Mouse (Mus musculus) embryonic facial prominence, embryonic 11.5 days (tissue): Measurements from ENCODE around the gene Cyp11a1. TPM values are rescaled to one million over a fixed set of nuclear protein-coding genes. Genes with fewer than 3 reads are reported as not detected.

Source experiments
- ATAC-seq: fragments of 200-750 bp; cut with Nextera tagmentation; replicated peaks from 2 replicates; pipeline ENCODE4 v1.8.0; 2017; ENCODE audit warnings: low read depth; ENCODE audit not compliant: insufficient number of reproducible peaks, low FRiP score, low TSS enrichment
- DNase-seq: peaks from one replicate; pipeline ENCODE4 v3.0.0-alpha.2; 2015; ENCODE audit warnings: low spot score
- H3K27ac ChIP-seq: fragments of 300-500 bp; sonication (generic); replicated peaks from 2 replicates; pipeline ENCODE4 v1.5.1; 2014; ENCODE audit warnings: mild to moderate bottlenecking, low read depth, low read length, control low read depth
- H3K27me3 ChIP-seq: fragments of 300-500 bp; sonication (generic); 2 replicates; pipeline ENCODE4 v1.6.1; 2014; ENCODE audit warnings: mild to moderate bottlenecking, low read length, moderate library complexity, mixed read lengths; ENCODE audit not compliant: control insufficient read depth, insufficient read depth
- H3K36me3 ChIP-seq: fragments of 300-500 bp; sonication (generic); replicated peaks from 2 replicates; pipeline ENCODE4 v1.6.1; 2014; ENCODE audit warnings: low read depth, mild to moderate bottlenecking, low read length, moderate library complexity, mixed read lengths; ENCODE audit not compliant: control insufficient read depth, insufficient read depth
- H3K4me1 ChIP-seq: fragments of 300-500 bp; sonication (generic); 2 replicates; pipeline ENCODE4 v1.6.1; 2014; ENCODE audit warnings: low read length, mixed read lengths; ENCODE audit not compliant: control insufficient read depth, insufficient read depth
- H3K4me2 ChIP-seq: fragments of 300-500 bp; sonication (generic); 2 replicates; pipeline ENCODE4 v1.6.1; 2014; ENCODE audit warnings: low read depth, mild to moderate bottlenecking, control low read depth, low read length, moderate library complexity
- H3K4me3 ChIP-seq: fragments of 300-500 bp; sonication (generic); 2 replicates; pipeline ENCODE4 v1.5.1; 2014; ENCODE audit warnings: low read depth, low read length, control low read depth
- H3K9ac ChIP-seq: fragments of 300-500 bp; sonication (generic); replicated peaks from 2 replicates; pipeline ENCODE4 v1.6.1; 2014; ENCODE audit warnings: mild to moderate bottlenecking, control low read depth, low read length
- H3K9me3 ChIP-seq: fragments of 300-500 bp; sonication (generic); replicated peaks from 2 replicates; pipeline ENCODE4 v1.6.1; 2016; ENCODE audit warnings: mild to moderate bottlenecking, low read length, inconsistent platforms, mixed read lengths; ENCODE audit not compliant: control insufficient read depth
- WGBS: fragments of 180-500 bp; shearing (Covaris S2); extraction: QIAGEN DNeasy Blood & Tissue Kit; methylation state at CpG from one replicate; pipeline ENCODE4 v1.1.7; 2014; 5-methylcytosine and 5-hydroxymethylcytosine counted together
- polyA plus RNA-seq: library from polyadenylated mRNA; unstranded; fragments of >200 nt; fragmentation: Nextera tagmentation; extraction: Ambion mirVana; gene quantifications from 2 replicates; pipeline ENCODE4 v1.2.1, GENCODE M21; 2014

Gene Cyp11a1
- polyA plus RNA-seq, 1 experiment from 2014 or later, result 0.18 TPM

GRCm38 (mm10) chr9:57969736-57970495, 36.3 kb upstream of the Cyp11a1 start:
- no peak overlapping the region for H3K27ac ChIP-seq

GRCm38 (mm10) chr9:57971413-57971812, 34.8 kb upstream of the Cyp11a1 start:
- Histone ChIP-seq H3K9ac (no peak overlapping the region), H3K4me3 (no peak overlapping the region), H3K27me3 (no peaks in the 10 kb centered on the region), H3K9me3 (no peaks in the 10 kb centered on the region), H3K4me2 (no peak overlapping the region), H3K27ac (no peak overlapping the region), H3K36me3 (no peaks in the 10 kb centered on the region), H3K4me1 (peaks cover 7% of the 10 kb centered on the region; the same call in 1 of the 2 replicates)
- DNase-seq, result no peak
- 91% methylated on average over 5 of the region's 5 CpGs for WGBS
- ATAC-seq, result no peak

More at GRCm38 (mm10) chr9:57969736-57970495, 36.3 kb upstream of the Cyp11a1 start:
- 72% methylated on average over 11 of the region's 11 CpGs for WGBS
- no peak overlapping the region for H3K4me3 ChIP-seq
- H3K4me1 ChIP-seq, result peaks cover 7% of the 10 kb centered on the region; the same call in 1 of the 2 replicates
- no peaks in the 10 kb centered on the region for H3K9me3 ChIP-seq
- H3K27me3 ChIP-seq, result no peaks in the 10 kb centered on the region
- ATAC-seq (no peak), DNase-seq (no peak)
- H3K36me3 ChIP-seq, result no peaks in the 10 kb centered on the region
- H3K9ac ChIP-seq, result no peak overlapping the region
- no peak overlapping the region for H3K4me2 ChIP-seq

- H3K9ac ChIP-seq, result no peak overlapping the region; the same call in none of the 2 replicates
- H3K27ac ChIP-seq, result peak overlapping the region; percentile 35
- DNase-seq (no peak), ATAC-seq (no peak)
- 60% methylated on average over 9 of the region's 9 CpGs for WGBS
- H3K4me1 ChIP-seq, result peaks cover 7% of the 10 kb centered on the region; the same call in 1 of the 2 replicates
- no peak overlapping the region for H3K4me3 ChIP-seq
- no peaks in the 10 kb centered on the region for H3K27me3 ChIP-seq
- H3K4me2 ChIP-seq, result no peak overlapping the region
- H3K36me3 ChIP-seq, result no peaks in the 10 kb centered on the region
- H3K9me3 ChIP-seq, result no peaks in the 10 kb centered on the region
Measured at GRCm38 (mm10) chr9:57972141-57972591, 34.0 kb upstream of the Cyp11a1 start.

- no peak for ATAC-seq
- 37% methylated on average over 9 of the region's 9 CpGs for WGBS
- Histone ChIP-seq H3K27me3 (no peaks in the 10 kb centered on the region), H3K9ac (no peak overlapping the region), H3K4me3 (no peak overlapping the region), H3K9me3 (no peaks in the 10 kb centered on the region), H3K4me2 (no peak overlapping the region), H3K36me3 (no peaks in the 10 kb centered on the region), H3K4me1 (peaks cover 7% of the 10 kb centered on the region; the same call in 1 of the 2 replicates), H3K27ac (peak overlapping the region; percentile 35; the same call in 1 of the 2 replicates)
- DNase-seq, result peak; percentile 63
Measured at GRCm38 (mm10) chr9:57972776-57973439, 33.3 kb upstream of the Cyp11a1 start.

GRCm38 (mm10) chr9:57973440-57974066, 32.7 kb upstream of the Cyp11a1 start:
- Histone ChIP-seq H3K4me3 (no peak overlapping the region), H3K27ac (peak overlapping the region; percentile 35; the same call in 1 of the 2 replicates), H3K4me1 (peaks cover 7% of the 10 kb centered on the region; the same call in 1 of the 2 replicates), H3K9me3 (no peaks in the 10 kb centered on the region), H3K9ac (no peak overlapping the region), H3K27me3 (no peaks in the 10 kb centered on the region), H3K4me2 (no peak overlapping the region), H3K36me3 (no peaks in the 10 kb centered on the region)
- 84% methylated on average over 6 of the region's 6 CpGs for WGBS
- no peak for ATAC-seq
- no peak for DNase-seq

GRCm38 (mm10) chr9:57974221-57974620, 32.0 kb upstream of the Cyp11a1 start:
- Histone ChIP-seq H3K27ac (no peak overlapping the region), H3K4me1 (peaks cover 7% of the 10 kb centered on the region; the same call in 1 of the 2 replicates), H3K9ac (no peak overlapping the region), H3K9me3 (no peaks in the 10 kb centered on the region), H3K4me3 (no peak overlapping the region), H3K27me3 (no peaks in the 10 kb centered on the region), H3K4me2 (no peak overlapping the region), H3K36me3 (no peaks in the 10 kb centered on the region)
- 59% methylated on average over 5 of the region's 5 CpGs for WGBS
- DNase-seq (no peak), ATAC-seq (no peak)

GRCm38 (mm10) chr9:57975200-57975821, 30.9 kb upstream of the Cyp11a1 start:
- ATAC-seq, result no peak
- no peak overlapping the region for H3K4me2 ChIP-seq
- H3K9ac ChIP-seq, result no peak overlapping the region
- DNase-seq, result no peak
- H3K4me1 ChIP-seq, result peaks cover 7% of the 10 kb centered on the region; the same call in 1 of the 2 replicates
- H3K27ac ChIP-seq, result no peak overlapping the region
- H3K36me3 ChIP-seq, result no peaks in the 10 kb centered on the region
- WGBS, result 85% methylated on average over 5 of the region's 5 CpGs
- no peak overlapping the region for H3K4me3 ChIP-seq
- no peaks in the 10 kb centered on the region for H3K9me3 ChIP-seq
- H3K27me3 ChIP-seq, result no peaks in the 10 kb centered on the region
